Mouse (Mus musculus) right cerebral cortex, adult 2 months (tissue): ENCODE results near the gene Hist1h4c.

ENCODE experiments used
- DNase-seq, 2 experiments: peaks; one replicate each; pipeline ENCODE4 v3.0.0; 2021 to 2022; ENCODE audit warnings: low spot score in 2 of 2

Hist1h4c gene

DNA sequence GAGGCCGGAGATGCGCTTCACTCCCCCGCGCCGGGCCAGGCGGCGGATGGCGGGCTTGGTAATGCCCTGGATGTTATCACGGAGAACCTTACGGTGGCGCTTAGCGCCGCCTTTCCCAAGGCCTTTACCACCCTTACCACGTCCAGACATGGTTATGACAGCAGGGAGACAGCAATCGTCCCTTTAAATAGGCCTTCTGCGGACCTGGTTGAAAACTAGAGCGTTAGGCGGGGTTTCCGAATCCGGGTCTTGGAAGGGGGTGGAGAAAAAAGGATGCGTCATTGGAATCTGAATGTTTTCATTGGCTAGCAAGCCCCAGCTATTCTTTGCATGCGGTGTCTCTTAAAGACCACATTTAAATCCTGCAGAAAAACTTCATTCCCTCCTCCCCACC is at the start of gene Hist1h4c:
TSS of gene Hist1h4c (minus strand) at position 155 of the 394 bp plus-strand sequence.
- DNase-seq: peak; percentile 99 to 100

DNA sequence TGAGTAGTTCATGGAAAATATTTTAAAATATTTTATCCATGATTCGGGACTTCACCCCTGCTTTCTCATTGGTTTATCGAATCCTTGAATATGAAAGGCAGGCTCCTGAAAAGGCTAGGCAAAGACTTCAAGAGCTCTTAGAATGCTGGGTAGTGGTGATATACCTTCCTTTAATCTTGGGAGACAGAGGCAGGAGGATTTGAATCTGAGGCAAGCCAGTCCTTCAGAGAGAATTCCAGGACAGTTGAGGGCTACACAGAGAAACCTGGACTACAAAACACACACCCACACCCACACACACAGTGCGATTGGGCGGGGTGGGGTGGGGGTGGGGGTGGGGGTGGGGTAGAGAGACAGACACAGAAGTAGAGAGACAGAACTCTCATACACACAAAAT is 49.6 kb upstream of the Hist1h4c start:
- DNase-seq: no peak

DNA sequence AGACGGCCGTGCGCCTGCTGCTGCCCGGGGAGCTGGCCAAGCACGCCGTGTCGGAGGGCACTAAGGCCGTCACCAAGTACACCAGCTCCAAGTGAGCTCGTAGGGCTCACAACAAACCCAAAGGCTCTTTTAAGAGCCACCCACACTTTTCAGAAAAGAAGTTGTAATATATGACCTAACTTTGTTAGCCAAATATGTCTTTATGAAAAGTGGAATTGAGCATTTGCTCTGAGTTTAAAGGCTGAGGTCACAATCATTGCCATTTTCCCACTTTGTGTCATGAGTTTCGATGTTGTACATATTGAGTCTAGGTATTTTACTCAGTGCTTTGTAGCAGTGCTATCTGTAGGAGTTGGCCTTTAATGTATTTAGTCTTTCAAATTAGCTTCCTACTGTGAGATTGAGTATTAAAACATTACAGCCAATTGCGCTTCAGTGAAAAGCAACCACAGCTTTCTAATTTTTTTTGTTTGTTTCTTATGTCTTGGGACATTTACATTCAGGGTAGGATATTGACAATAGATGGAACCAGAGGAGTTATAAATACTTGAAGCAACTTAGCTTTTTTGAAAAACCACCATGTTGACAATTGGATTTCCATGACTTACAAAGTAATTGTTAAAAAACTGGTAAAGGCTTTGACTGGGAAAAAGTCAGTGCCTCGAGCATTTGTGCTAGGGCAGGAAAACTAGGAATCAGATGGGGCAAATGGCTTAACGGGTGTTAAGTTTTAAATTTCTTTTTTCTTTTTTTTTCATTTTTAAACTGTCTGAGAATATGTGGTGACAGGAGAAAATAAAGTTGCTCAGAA is 49.0 kb upstream of the Hist1h4c start:
- DNase-seq: no peak

- DNase-seq: peak; percentile 72 to 80
Observed at GRCm38 (mm10) chr13:23746201-23747080, 48.2 kb upstream of the Hist1h4c start, which contains the start of gene Hist1h2bb. Gene Hist1h2bb (plus strand): TSS chr13:23746734.

DNA sequence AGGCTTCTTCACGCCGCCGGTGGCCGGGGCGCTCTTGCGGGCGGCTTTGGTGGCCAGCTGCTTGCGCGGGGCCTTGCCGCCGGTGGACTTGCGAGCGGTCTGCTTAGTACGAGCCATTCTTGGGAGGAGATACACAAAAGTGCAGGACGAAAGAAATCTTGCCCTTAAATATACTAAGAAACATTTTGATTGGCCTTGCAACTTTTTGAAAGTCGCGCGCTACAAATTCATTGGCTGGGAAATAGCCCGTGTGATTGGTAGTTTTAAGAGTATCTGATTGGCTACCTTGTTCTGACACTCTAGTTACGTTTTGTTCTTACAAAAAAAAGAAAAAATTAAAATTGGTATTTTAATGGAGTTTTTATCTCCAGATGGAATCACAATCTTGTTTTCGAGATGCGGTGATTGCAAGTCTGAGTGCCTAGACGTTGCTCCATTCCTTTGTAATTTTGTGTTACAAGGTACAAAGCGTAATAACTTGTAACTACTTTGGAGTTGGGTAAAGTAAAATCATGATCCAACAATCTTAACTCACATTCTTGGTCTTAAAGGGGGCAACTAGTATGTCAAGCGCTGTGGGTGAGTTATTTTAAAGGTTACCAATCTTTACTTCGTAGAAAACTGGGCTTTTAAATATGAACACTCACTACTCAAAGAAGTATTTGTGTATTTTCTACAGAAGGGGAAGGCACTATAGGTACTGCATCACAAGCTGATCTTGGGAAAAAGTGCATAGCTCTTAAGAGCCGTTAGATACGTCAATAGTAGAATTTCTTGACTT is 47.3 kb upstream of the Hist1h4c start, which contains the start of gene Hist1h3c:
TSS of gene Hist1h3c (minus strand) at position 222 of the 781 bp plus-strand sequence.
- peak; percentile 92 to 93 for DNase-seq

DNA sequence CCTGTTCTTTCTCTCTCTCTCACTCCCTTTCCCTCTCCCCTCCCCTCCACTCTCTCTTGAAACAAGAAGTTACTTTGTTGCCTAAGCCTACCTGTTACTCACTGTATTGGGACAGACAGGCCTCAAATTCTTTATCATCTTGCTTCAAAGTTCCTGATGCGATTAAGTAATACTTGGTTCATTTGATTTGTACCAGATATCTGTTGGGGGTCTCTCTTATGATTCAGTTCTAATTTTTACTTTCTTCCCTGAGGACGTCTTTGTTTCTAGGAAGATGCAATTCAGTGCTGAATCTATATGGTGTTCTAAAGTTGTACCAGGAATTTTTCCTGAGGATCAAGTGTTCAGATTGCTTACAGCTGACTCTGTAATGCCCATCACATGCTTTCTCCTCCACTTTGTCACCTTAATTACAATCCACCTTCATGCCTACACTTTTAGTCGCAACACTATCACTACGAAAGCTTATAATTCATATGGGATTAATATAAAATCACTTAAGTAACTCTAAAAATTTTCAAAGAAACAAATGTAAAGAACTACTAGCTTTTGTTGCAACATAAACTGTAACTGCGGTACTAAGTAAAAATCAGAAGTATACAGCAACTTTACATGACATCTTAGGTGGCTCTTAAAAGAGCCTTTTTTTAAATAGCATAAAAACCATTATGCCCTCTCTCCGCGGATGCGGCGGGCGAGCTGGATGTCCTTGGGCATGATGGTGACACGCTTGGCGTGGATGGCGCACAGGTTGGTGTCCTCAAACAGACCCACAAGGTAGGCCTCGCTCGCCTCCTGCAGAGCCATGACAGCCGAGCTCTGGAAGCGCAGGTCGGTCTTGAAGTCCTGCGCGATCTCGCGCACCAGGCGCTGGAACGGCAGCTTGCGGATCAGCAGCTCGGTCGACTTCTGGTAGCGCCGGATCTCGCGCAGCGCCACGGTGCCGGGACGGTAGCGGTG is 46.4 kb upstream of the Hist1h4c start:
- DNase-seq: no peak

GRCm38 (mm10) chr13:23743963-23744362 is 45.7 kb upstream of the Hist1h4c start:
- no peak for DNase-seq

GRCm38 (mm10) chr13:23743215-23743614 is 45.0 kb upstream of the Hist1h4c start:
- DNase-seq: no peak

- DNase-seq: no peak
Observed at GRCm38 (mm10) chr13:23742007-23742406, 43.8 kb upstream of the Hist1h4c start.

DNA sequence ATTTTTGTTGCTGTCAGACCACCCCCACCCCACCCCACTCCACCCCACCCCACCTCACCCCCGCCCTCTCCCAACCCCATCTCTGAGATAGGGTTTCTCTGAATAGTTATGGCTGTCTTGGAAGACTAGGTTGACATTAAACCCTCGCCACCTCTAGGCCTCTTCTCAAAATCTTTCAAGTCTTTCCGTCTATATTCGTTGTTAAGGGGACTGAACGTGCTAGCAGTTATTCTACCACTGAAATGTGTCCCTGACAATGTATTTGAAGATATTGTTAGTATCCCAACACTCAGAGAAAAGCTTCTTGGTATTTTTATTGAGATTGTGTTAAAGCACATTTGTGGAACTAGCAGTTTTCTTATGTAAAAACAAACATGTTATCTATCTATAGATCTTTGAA is 42.7 kb upstream of the Hist1h4c start:
- no peak for DNase-seq

- no peak for DNase-seq
Observed at GRCm38 (mm10) chr13:23740256-23740840, 42.1 kb upstream of the Hist1h4c start.

- no peak for DNase-seq
Observed at GRCm38 (mm10) chr13:23739922-23740252, 41.6 kb upstream of the Hist1h4c start.

DNA sequence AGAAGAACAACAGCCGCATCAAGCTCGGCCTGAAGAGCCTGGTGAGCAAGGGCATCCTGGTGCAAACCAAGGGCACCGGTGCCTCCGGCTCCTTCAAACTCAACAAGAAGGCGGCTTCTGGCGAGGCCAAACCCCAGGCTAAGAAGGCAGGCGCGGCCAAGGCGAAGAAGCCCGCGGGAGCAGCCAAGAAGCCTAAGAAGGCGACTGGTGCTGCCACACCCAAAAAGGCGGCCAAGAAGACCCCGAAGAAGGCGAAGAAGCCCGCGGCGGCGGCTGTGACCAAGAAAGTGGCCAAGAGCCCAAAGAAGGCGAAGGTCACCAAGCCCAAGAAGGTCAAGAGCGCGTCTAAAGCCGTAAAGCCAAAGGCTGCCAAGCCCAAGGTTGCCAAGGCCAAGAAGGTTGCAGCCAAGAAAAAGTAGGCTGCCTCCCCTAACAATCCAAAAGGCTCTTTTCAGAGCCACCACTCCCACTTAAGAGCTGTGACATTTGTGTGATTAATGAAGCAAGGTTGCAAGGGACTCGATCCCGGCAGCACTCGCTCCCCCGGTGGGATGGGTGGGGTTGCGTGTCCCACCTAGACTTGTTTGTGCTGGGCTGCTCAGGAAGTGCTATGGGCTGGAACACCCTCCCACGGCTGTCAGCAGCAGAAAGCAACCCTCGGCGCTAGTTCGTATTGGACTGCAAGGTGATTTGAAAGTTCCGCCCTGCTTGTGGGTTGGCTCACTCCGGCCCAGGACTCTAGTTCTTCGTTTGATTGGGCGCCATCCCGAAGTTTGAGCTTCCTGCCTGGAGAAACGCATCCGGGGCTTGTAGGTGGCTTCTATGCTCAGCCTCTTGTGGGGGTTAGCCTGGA is 41.0 kb upstream of the Hist1h4c start:
- peak; percentile 95 to 96 for DNase-seq

- DNase-seq: peak; percentile 87 to 91
Observed at GRCm38 (mm10) chr13:23738677-23739068, 40.4 kb upstream of the Hist1h4c start, which contains the start of gene Hist1h1c. Gene Hist1h1c (plus strand): TSS chr13:23738808.

- DNase-seq: no peak
Observed at GRCm38 (mm10) chr13:23738041-23738440, 39.8 kb upstream of the Hist1h4c start.

DNA sequence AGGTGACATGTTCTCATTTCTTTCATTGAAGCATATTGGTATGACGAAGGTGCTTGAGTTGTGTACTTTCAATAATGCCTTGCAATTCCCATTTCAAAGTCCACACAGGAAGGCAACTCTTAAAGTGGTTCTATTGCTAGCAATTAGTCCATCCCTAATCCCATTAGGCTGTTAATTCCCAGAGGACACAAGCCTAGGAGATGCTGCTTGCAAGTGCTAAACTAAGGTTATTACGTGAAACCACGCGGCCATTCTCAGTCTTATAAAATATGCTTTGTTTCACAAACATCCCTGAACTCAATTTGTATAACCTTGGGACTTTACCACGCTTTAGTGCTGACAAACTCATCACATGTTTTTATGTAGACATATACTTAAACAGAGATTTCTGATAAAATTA is 38.8 kb upstream of the Hist1h4c start:
- no peak for DNase-seq

DNA sequence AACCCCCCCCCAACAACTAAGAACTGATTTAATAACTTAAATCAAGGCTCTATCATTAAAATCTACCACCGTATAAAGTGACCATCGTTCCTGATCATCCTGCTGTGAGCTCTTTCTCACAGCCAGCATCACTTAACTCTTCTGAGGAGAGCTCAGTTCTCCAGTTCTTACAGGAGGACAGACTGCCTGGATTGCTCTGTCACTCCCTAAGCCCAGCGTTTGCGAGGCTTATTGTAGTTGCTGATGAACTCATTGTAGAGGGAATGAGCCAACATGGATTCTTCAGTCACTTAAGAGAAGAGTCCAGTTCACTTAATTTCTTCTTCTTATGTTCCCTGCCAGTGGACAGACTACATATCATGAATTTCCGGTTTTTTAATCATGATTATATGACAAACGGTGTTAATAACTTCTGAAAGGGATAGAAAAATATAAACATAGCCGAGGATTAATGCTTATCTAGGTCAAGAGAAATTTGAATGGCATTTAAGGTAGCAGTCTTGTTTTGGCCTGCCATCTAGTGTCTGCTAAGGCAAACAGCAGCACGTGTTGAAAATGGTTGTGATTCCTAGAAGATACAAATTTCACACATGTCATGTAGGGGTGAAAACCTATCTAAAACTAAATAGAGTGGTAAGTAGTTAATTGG is 34.0 kb upstream of the Hist1h4c start:
- DNase-seq: peak; percentile 36 to 57

GRCm38 (mm10) chr13:23730479-23730878 is 32.2 kb upstream of the Hist1h4c start:
- no peak for DNase-seq

DNA sequence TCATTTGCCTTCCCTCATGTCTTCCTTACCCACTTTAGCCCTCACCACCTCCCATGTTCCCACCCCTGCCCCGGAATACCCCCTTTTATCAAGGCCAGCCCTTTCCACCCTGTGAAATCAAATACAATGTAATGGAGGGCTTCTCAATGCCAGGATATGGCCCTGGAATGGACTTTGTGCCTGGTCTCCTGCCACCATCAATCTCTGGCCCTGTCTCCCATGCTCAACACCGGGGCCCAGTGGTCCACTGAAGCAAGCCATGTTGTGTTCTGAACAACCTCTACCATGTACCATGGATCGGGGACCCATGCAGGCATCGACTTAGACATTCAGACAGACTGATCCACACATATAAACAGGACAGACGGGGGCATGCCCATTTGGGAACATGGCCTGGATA is 31.5 kb upstream of the Hist1h4c start:
- no peak for DNase-seq
